Mouse (Mus musculus) stomach, embryonic 16.5 days (tissue): ENCODE data around the gene Adgrg5. TPM values are rescaled to one million over a fixed set of nuclear protein-coding genes. Genes with fewer than 3 reads are reported as not detected.

Experiments
- ATAC-seq: fragments of 200-750 bp; cut with Nextera tagmentation; 2 replicates; pipeline ENCODE4 v1.8.0; 2017; ENCODE audit warnings: moderate number of reproducible peaks, moderate TSS enrichment; ENCODE audit not compliant: insufficient read depth, low FRiP score
- H3K27ac ChIP-seq: fragments of 300-500 bp; sonication (generic); 2 replicates; pipeline ENCODE4 v1.5.1; 2014; ENCODE audit warnings: low read length
- H3K27me3 ChIP-seq: fragments of 300-500 bp; sonication (generic); 2 replicates; pipeline ENCODE4 v1.6.1; 2014; ENCODE audit warnings: low read length, control low read depth, mixed read lengths; ENCODE audit not compliant: control insufficient read depth, insufficient read depth
- H3K36me3 ChIP-seq: fragments of 300-500 bp; sonication (generic); 2 replicates; pipeline ENCODE4 v1.6.1; 2014; ENCODE audit warnings: low read length; ENCODE audit not compliant: control insufficient read depth, insufficient read depth
- H3K4me1 ChIP-seq: fragments of 300-500 bp; sonication (generic); 2 replicates; pipeline ENCODE4 v1.6.1; 2014; ENCODE audit warnings: low read length, control low read depth, mixed read lengths; ENCODE audit not compliant: control insufficient read depth, insufficient read depth
- H3K4me2 ChIP-seq: fragments of 300-500 bp; sonication (generic); 2 replicates; pipeline ENCODE4 v1.6.1; 2014; ENCODE audit warnings: low read depth, low read length, mixed read lengths
- H3K4me3 ChIP-seq: fragments of 300-500 bp; sonication (generic); replicated peaks from 2 replicates; pipeline ENCODE4 v1.5.1; 2014; ENCODE audit warnings: mild to moderate bottlenecking, low read length
- H3K9ac ChIP-seq: fragments of 300-500 bp; sonication (generic); 2 replicates; pipeline ENCODE4 v1.6.1; 2014; ENCODE audit warnings: low read length
- H3K9me3 ChIP-seq: fragments of 300-500 bp; sonication (generic); replicated peaks from 2 replicates; pipeline ENCODE4 v1.6.1; 2016; ENCODE audit warnings: low read length, control low read depth; ENCODE audit not compliant: control insufficient read depth
- WGBS: fragments of 180-500 bp; shearing (Covaris S2); extraction: QIAGEN DNeasy Blood & Tissue Kit; methylation state at CpG from one replicate; pipeline ENCODE4 v1.1.7; 2014; 5-methylcytosine and 5-hydroxymethylcytosine counted together
- polyA plus RNA-seq: library from polyadenylated mRNA; unstranded; fragments of >200 nt; fragmentation: Nextera tagmentation; extraction: Ambion mirVana; gene quantifications from 2 replicates; pipeline ENCODE4 v1.2.1, GENCODE M21; 2015

The Adgrg5 gene
- 0.44 and 0.45 TPM in 2 replicates for polyA plus RNA-seq

GRCm38 (mm10) chr8:94923405-94923804 lies at the start of gene Adgrg5:
Adgrg5 (plus strand) TSS chr8:94923694.
- Histone ChIP-seq H3K4me1 (peaks cover 13% of the 10 kb centered on the region), H3K36me3 (no peaks in the 10 kb centered on the region), H3K9ac (peak within 1 kb of the TSS; percentile 31), H3K27me3 (no peaks in the 10 kb centered on the region), H3K9me3 (no peaks in the 10 kb centered on the region), H3K4me2 (no peak within 1 kb of the TSS), H3K27ac (peak within 1 kb of the TSS; percentile 38; the same call in 1 of the 2 replicates), H3K4me3 (no peak within 1 kb of the TSS)
- 55% methylated on average over 8 of the region's 8 CpGs for WGBS
- ATAC-seq: no peak

- Histone ChIP-seq H3K4me2 (peak overlapping the region; percentile 88), H3K4me1 (peaks cover 40% of the 10 kb centered on the region), H3K9ac (no peak overlapping the region), H3K9me3 (no peaks in the 10 kb centered on the region), H3K27me3 (no peaks in the 10 kb centered on the region), H3K4me3 (peak overlapping the region; percentile 67), H3K27ac (no peak overlapping the region), H3K36me3 (no peaks in the 10 kb centered on the region)
- no peak for ATAC-seq
- WGBS: 10% methylated on average over 6 of the region's 6 CpGs
Measured at GRCm38 (mm10) chr8:94874358-94874757, 49.1 kb upstream of the Adgrg5 start.

GRCm38 (mm10) chr8:94875096-94875870 lies 48.2 kb upstream of the Adgrg5 start:
- peak overlapping the region; percentile 67 for H3K4me3 ChIP-seq
- H3K4me1 ChIP-seq: peaks cover 32% of the 10 kb centered on the region
- H3K4me2 ChIP-seq: peak overlapping the region; percentile 88
- H3K36me3 ChIP-seq: no peaks in the 10 kb centered on the region
- peak overlapping the region; percentile 82 for H3K9ac ChIP-seq
- H3K27me3 ChIP-seq: no peaks in the 10 kb centered on the region
- no peak for ATAC-seq
- no peaks in the 10 kb centered on the region for H3K9me3 ChIP-seq
- WGBS: 13% methylated on average over 17 of the region's 17 CpGs
- H3K27ac ChIP-seq: peak overlapping the region; percentile 78

GRCm38 (mm10) chr8:94875871-94876150 lies 47.7 kb upstream of the Adgrg5 start:
- ATAC-seq: no peak
- peak overlapping the region; percentile 82 for H3K9ac ChIP-seq
- peak overlapping the region; percentile 78 for H3K27ac ChIP-seq
- H3K4me3 ChIP-seq: peak overlapping the region; percentile 67
- H3K9me3 ChIP-seq: no peaks in the 10 kb centered on the region
- H3K27me3 ChIP-seq: no peaks in the 10 kb centered on the region
- peak overlapping the region; percentile 88 for H3K4me2 ChIP-seq
- no peaks in the 10 kb centered on the region for H3K36me3 ChIP-seq
- peaks cover 28% of the 10 kb centered on the region for H3K4me1 ChIP-seq
- WGBS: under 1% methylated on average over 14 of the region's 20 CpGs

GRCm38 (mm10) chr8:94876197-94876730 lies 47.2 kb upstream of the Adgrg5 start, which contains the start of gene Dok4:
Dok4 (minus strand) TSS chr8:94876330.
- Histone ChIP-seq H3K9me3 (no peaks in the 10 kb centered on the region), H3K27ac (peak within 1 kb of the TSS; percentile 78), H3K27me3 (no peaks in the 10 kb centered on the region), H3K4me1 (peaks cover 27% of the 10 kb centered on the region), H3K36me3 (no peaks in the 10 kb centered on the region), H3K9ac (peak within 1 kb of the TSS; percentile 82), H3K4me2 (peak within 1 kb of the TSS; percentile 88), H3K4me3 (peak within 1 kb of the TSS; percentile 67)
- peak; percentile 69 for ATAC-seq
- under 1% methylated on average over 34 of the region's 37 CpGs for WGBS

GRCm38 (mm10) chr8:94876820-94877219 lies 46.7 kb upstream of the Adgrg5 start:
- no peak overlapping the region for H3K4me3 ChIP-seq
- peak overlapping the region; percentile 88; the same call in 1 of the 2 replicates for H3K4me2 ChIP-seq
- H3K9ac ChIP-seq: no peak overlapping the region
- H3K27me3 ChIP-seq: no peaks in the 10 kb centered on the region
- H3K4me1 ChIP-seq: peaks cover 21% of the 10 kb centered on the region
- no peaks in the 10 kb centered on the region for H3K9me3 ChIP-seq
- H3K36me3 ChIP-seq: no peaks in the 10 kb centered on the region
- H3K27ac ChIP-seq: 0 out of 2 replicates have a peak overlapping the region, but pooled peaks have one; percentile 39
- no peak for ATAC-seq
- 47% methylated on average over 3 of the region's 3 CpGs for WGBS

GRCm38 (mm10) chr8:94880742-94881141 lies 42.8 kb upstream of the Adgrg5 start:
- 0 out of 2 replicates have a peak, but pooled peaks cover 4% of the 10 kb centered on the region for H3K4me1 ChIP-seq
- no peak for ATAC-seq
- H3K36me3 ChIP-seq: no peaks in the 10 kb centered on the region
- no peak overlapping the region for H3K27ac ChIP-seq
- 62% methylated on average over 4 of the region's 4 CpGs for WGBS
- no peaks in the 10 kb centered on the region for H3K27me3 ChIP-seq
- H3K4me3 ChIP-seq: no peak overlapping the region
- H3K4me2 ChIP-seq: no peak overlapping the region
- no peak overlapping the region for H3K9ac ChIP-seq
- no peaks in the 10 kb centered on the region for H3K9me3 ChIP-seq

- Histone ChIP-seq H3K9me3 (no peaks in the 10 kb centered on the region), H3K27ac (no peak overlapping the region), H3K36me3 (no peaks in the 10 kb centered on the region), H3K9ac (no peak overlapping the region), H3K4me1 (no peaks in the 10 kb centered on the region), H3K27me3 (no peaks in the 10 kb centered on the region), H3K4me3 (no peak overlapping the region), H3K4me2 (no peak overlapping the region; the same call in 1 of the 2 replicates)
- peak; percentile 47; the same call in 1 of the 2 replicates for ATAC-seq
- WGBS: 23% methylated on average over 14 of the region's 14 CpGs
Measured at GRCm38 (mm10) chr8:94888383-94889036, 35.0 kb upstream of the Adgrg5 start.

GRCm38 (mm10) chr8:94892917-94893316 lies 30.6 kb upstream of the Adgrg5 start:
- H3K9ac ChIP-seq: no peak overlapping the region
- H3K27me3 ChIP-seq: no peaks in the 10 kb centered on the region
- H3K4me2 ChIP-seq: no peak overlapping the region
- H3K4me3 ChIP-seq: no peak overlapping the region
- H3K4me1 ChIP-seq: no peaks in the 10 kb centered on the region
- H3K27ac ChIP-seq: no peak overlapping the region
- peak; percentile 61; the same call in 1 of the 2 replicates for ATAC-seq
- WGBS: 24% methylated on average over 2 of the region's 2 CpGs
- no peaks in the 10 kb centered on the region for H3K9me3 ChIP-seq
- H3K36me3 ChIP-seq: no peaks in the 10 kb centered on the region
